Mouse (Mus musculus) liver, postnatal 0 days (tissue): ENCODE data around the gene Trim41.

Experiments
- CTCF ChIP-seq: sonication (generic); IDR thresholded peaks from 2 replicates; pipeline ENCODE4 v1.5.1; 2016; ENCODE audit warnings: antibody characterized with exemption, low read depth
- EP300 ChIP-seq: IDR thresholded peaks from 2 replicates; pipeline ENCODE4 v1.6.1; 2016; ENCODE audit warnings: antibody characterized with exemption, low read depth, mild to moderate bottlenecking

DNA sequence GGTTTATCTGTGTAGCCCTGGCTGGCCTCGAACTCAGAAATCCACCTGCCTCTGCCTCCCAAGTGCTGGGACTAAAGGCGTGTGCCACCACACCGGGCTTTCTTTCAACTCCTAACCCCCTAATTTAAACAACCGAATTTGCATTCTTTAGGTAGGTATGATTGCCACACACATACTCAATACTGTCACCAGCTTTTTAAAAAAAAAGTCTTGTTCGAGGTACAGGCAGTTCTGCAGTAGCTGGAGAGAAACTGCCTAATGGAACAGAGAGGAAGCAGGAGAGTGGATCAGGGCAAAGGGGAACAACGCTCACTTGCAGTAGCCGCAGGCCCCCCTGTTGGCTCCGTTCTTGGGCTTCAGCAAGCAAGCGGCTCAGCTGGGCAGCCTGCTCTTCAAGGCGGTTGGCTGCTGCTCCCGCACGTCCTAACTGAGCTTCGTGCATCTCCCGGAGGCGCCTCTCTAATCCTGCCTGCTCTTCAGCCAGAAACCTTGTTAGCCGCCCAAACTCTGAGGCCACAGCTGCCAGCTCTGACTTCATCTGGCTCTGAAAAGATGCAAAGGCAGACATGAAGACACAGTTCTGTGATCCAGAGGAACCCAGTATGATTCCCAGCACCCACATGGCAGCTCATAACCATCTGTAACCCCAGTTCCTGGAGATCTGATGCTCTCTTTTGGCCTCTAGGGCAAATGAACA lies 8.3 kb downstream of the Trim41 start:
- TF ChIP-seq CTCF (no peak), EP300 (no peak)
